Mouse (Mus musculus): ENCODE measurements around the gene Ndrg3. TPM values are rescaled to one million over a fixed set of nuclear protein-coding genes. Genes with fewer than 3 reads are reported as not detected.

Ndrg3 gene
- polyA plus RNA-seq (2014; fragmentation: Nextera tagmentation; extraction: Ambion mirVana), result 48.2 and 50.2 TPM in 2 replicates

DNA sequence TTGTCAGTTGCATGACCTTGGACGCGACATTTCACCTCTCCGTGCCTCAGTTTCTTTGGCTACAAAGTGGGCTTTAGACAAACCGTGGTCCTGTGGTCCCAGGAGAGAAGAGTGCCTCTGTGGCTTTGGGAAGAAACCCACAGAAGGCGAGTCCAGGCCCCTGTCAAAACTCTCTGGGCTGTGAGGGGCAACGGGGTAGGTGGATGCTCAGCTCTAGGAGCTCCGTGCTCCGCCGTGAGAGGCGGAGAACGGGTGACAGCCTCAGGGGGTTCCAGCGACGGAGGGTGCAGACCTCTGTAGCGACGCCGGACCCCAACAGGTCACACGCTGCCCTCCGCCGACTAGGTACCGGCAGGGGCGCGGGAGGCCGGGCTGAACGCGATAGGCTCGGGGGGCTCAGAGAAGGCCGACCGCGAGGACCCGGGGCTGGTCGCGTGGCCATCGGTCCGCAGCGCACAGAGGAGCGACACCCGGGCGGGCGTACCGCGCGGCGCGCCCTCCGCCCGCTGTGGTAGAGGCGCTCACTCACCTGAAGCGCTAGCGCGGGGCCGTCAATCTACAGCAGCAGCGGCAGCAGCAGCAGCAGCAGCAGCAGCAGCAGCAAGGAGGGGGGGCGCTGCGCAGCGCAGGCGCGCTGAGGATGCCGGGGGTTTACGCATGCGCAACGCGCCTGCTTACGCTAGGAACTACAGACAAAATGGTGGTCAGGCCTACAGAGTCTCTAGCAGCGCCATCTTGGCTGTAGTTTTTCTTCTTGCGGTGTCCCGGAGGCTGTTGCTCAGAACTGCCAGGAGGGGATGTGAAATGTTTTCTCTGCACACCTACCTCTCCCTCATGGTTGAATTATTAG is at the start of gene Ndrg3:
Gene Ndrg3 (minus strand): TSS at position 587 of the 850 bp plus-strand sequence.
- Histone ChIP-seq H3K4me3 (ENCODE audit: low read depth, low read length) (peak within 1 kb of the TSS; percentile 80), H3K9ac (ENCODE audit: low read depth, low read length) (peak within 1 kb of the TSS; percentile 81), H3K27me3 (ENCODE audit: control insufficient read depth, insufficient read depth, low read length) (no peaks in the 10 kb centered on the region), H3K4me2 (replicated peaks; ENCODE audit: low read depth, low read length) (peak within 1 kb of the TSS; percentile 87), H3K9me3 (ENCODE audit: control insufficient read depth, low read length) (no peaks in the 10 kb centered on the region), H3K4me1 (replicated peaks; ENCODE audit: control insufficient read depth, insufficient read depth, low read length) (peaks cover 4% of the 10 kb centered on the region), H3K27ac (ENCODE audit: low read depth, low read length) (0 out of 2 replicates have a peak within 1 kb of the TSS, but pooled peaks have one; percentile 48), H3K36me3 (ENCODE audit: control insufficient read depth, insufficient read depth, low read length) (no peaks in the 10 kb centered on the region)
- ATAC-seq (ENCODE audit: low FRiP score), result peak; percentile 94
- under 1% methylated on average over 66 of the region's 66 CpGs for WGBS
- DNase-seq (ENCODE audit: low spot score), result peak; percentile 99

DNA sequence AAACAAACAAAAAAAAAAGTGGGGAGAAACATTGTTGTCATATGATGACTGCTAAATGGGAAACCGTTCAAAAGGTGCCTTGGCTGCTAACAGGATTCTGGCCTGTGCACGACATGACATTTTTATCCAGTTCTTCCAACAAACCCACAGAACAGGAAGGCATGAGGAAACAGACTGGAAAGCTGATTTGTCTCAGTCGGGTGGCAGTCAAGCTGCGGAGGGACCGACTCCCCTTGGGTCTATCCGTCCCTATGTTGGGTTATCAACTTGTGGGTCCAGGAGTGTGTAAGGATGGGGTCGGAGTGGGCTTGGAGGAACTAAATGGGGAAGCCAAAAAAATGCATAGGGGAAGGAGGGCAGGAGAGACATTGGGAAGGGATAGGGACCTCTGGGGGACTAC is 49.6 kb upstream of the Ndrg3 start:
- Histone ChIP-seq H3K27me3 (ENCODE audit: control insufficient read depth, insufficient read depth, low read length) (no peaks in the 10 kb centered on the region), H3K4me3 (ENCODE audit: low read depth, low read length) (no peak overlapping the region), H3K4me1 (replicated peaks; ENCODE audit: control insufficient read depth, insufficient read depth, low read length) (no peaks in the 10 kb centered on the region), H3K27ac (ENCODE audit: low read depth, low read length) (no peak overlapping the region), H3K4me2 (replicated peaks; ENCODE audit: low read depth, low read length) (no peak overlapping the region), H3K36me3 (ENCODE audit: control insufficient read depth, insufficient read depth, low read length) (peaks cover 21% of the 10 kb centered on the region), H3K9me3 (ENCODE audit: control insufficient read depth, low read length) (no peaks in the 10 kb centered on the region), H3K9ac (ENCODE audit: low read depth, low read length) (no peak overlapping the region)
- ATAC-seq (ENCODE audit: low FRiP score) (no peak), DNase-seq (ENCODE audit: low spot score) (no peak)
- 92% methylated on average over 7 of the region's 7 CpGs for WGBS

DNA sequence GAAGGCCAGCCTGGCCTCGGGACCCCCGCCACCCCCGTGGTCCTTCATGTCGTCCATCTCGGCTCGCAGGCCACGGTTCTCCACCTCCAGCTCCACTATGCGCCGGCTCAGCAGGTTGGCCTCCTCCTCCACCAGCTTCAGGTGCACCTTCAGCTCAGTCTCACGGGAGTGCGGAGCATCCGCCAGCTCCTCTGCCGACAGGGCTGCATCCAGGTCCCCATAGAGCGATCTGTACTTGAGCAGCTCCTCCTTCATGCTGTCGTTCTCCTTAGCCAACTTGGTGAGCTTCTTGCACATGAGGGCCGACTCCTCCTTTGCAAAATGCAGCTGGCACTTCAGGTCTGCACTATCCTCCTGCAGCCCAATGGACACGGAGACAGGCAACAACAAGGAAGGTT is 48.8 kb upstream of the Ndrg3 start:
- Histone ChIP-seq H3K9ac (ENCODE audit: low read depth, low read length) (no peak overlapping the region), H3K4me3 (ENCODE audit: low read depth, low read length) (no peak overlapping the region), H3K4me2 (replicated peaks; ENCODE audit: low read depth, low read length) (no peak overlapping the region), H3K27me3 (ENCODE audit: control insufficient read depth, insufficient read depth, low read length) (no peaks in the 10 kb centered on the region), H3K9me3 (ENCODE audit: control insufficient read depth, low read length) (no peaks in the 10 kb centered on the region), H3K36me3 (ENCODE audit: control insufficient read depth, insufficient read depth, low read length) (peaks cover 16% of the 10 kb centered on the region), H3K27ac (ENCODE audit: low read depth, low read length) (no peak overlapping the region), H3K4me1 (replicated peaks; ENCODE audit: control insufficient read depth, insufficient read depth, low read length) (no peaks in the 10 kb centered on the region)
- ATAC-seq (ENCODE audit: low FRiP score), result no peak
- DNase-seq (ENCODE audit: low spot score), result no peak
- 83% methylated on average over 17 of the region's 17 CpGs for WGBS

DNA sequence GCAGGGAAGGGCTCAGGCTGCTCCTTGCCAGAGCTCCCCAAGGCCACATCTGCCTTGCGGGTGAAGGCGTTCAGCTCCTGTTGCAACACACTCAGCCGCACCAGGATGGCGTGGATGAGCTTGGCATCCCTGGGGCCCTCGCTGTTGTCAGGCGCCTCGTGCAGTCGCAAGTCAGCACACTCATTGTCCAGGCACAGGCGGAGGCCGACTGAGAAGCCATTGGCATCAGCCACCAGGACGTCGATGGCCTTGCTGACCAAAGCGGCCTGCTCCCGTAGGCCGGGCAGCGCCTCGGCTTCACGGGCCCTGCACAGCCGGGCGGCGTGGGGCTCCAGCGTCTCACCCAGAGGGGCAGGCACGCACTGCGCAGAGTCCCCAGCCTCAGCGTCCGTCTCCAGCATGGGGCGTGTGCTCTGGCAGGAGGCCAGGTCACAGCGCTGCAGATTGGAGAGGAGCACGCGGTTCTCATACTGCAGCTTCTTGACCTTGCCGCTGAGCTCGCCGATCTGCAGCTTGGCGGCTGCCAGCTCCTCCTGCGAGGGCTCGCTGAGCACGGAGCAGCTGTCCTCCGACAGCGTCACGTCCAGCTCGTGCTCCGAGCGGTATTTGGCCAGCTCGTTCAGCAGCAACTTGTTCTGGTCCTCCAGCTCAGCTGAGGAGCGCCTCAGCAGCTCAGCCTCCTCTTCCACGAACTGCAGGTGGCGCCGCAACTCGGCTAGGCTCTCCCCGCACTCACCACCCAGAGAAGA is 48.2 kb upstream of the Ndrg3 start:
- Histone ChIP-seq H3K9me3 (ENCODE audit: control insufficient read depth, low read length) (no peaks in the 10 kb centered on the region), H3K4me2 (replicated peaks; ENCODE audit: low read depth, low read length) (no peak overlapping the region), H3K36me3 (ENCODE audit: control insufficient read depth, insufficient read depth, low read length) (peaks cover 16% of the 10 kb centered on the region; the same call in 1 of the 2 replicates), H3K27me3 (ENCODE audit: control insufficient read depth, insufficient read depth, low read length) (no peaks in the 10 kb centered on the region), H3K9ac (ENCODE audit: low read depth, low read length) (no peak overlapping the region), H3K4me3 (ENCODE audit: low read depth, low read length) (no peak overlapping the region), H3K27ac (ENCODE audit: low read depth, low read length) (no peak overlapping the region), H3K4me1 (replicated peaks; ENCODE audit: control insufficient read depth, insufficient read depth, low read length) (no peaks in the 10 kb centered on the region)
- 88% methylated on average over 50 of the region's 50 CpGs for WGBS
- DNase-seq (ENCODE audit: low spot score), result no peak
- ATAC-seq (ENCODE audit: low FRiP score), result no peak

DNA sequence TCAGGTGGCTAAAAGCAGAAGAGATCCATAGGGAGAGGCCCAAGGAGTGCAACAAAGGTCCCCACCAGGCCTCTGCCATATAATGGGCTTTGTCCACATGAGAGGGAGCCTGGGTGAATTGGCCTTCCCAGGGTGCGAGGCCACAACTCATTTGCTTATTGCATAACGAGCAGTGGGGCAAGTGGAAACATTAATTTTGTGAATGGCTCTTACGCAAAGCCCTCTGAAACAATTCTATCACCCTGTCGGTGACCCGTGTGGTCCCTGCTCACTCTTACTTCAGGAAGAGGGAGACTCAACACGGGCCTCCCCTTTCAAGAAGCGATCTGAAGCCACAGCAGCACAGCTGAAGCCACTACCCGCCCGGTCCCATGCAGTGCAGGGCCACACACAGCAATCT is 45.4 kb upstream of the Ndrg3 start:
- 87% methylated on average over 9 of the region's 9 CpGs for WGBS
- no peaks in the 10 kb centered on the region for H3K4me1 ChIP-seq (replicated peaks; ENCODE audit: control insufficient read depth, insufficient read depth, low read length)
- no peak overlapping the region for H3K4me3 ChIP-seq (ENCODE audit: low read depth, low read length)
- no peak overlapping the region for H3K27ac ChIP-seq (ENCODE audit: low read depth, low read length)
- peaks cover 10% of the 10 kb centered on the region; the same call in 1 of the 2 replicates for H3K36me3 ChIP-seq (ENCODE audit: control insufficient read depth, insufficient read depth, low read length)
- DNase-seq (ENCODE audit: low spot score), result no peak
- H3K9me3 ChIP-seq (ENCODE audit: control insufficient read depth, low read length), result no peaks in the 10 kb centered on the region
- H3K27me3 ChIP-seq (ENCODE audit: control insufficient read depth, insufficient read depth, low read length), result no peaks in the 10 kb centered on the region
- no peak overlapping the region for H3K4me2 ChIP-seq (replicated peaks; ENCODE audit: low read depth, low read length)
- no peak for ATAC-seq (ENCODE audit: low FRiP score)
- H3K9ac ChIP-seq (ENCODE audit: low read depth, low read length), result no peak overlapping the region

DNA sequence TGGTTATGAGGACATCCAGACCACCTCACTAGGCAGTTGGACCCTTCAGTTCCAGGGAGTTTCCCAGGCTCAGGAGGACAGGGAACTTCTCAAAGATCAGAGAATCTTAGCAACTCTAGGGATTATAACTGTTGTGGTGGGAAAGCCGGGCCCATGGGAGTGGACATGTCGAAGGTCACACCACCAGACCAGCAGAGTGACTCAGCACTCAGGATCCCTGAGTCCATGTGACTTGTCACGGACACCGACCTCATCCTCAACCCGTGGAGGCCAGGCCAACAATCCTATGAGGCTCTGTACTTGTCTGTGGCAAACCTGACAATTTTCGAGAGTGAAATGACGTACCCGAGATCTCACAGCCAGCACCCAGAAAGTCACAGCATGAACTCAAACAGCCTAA is 44.5 kb upstream of the Ndrg3 start:
- ATAC-seq (ENCODE audit: low FRiP score), result no peak
- H3K4me1 ChIP-seq (replicated peaks; ENCODE audit: control insufficient read depth, insufficient read depth, low read length), result no peaks in the 10 kb centered on the region

DNA sequence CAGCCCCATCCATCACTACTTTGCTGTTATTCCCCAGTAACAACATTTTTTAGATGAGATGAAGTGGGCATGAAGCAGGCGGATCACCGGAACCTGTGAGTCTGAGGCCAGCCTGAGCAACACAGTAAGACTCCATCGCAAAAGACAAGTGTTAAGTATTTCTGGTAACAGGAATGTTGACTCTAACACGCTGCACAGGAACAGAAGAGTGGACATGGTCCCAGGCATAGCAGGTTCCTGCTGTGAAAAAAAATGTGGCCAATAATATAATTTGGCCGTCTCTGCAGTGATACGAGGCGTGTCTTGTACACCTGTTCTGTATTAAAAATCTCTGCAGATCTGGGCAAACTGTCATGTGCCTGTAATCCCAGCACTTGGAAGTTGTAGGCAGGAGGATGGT is 43.5 kb upstream of the Ndrg3 start:
- Histone ChIP-seq H3K4me2 (replicated peaks; ENCODE audit: low read depth, low read length) (no peak overlapping the region), H3K4me1 (replicated peaks; ENCODE audit: control insufficient read depth, insufficient read depth, low read length) (no peaks in the 10 kb centered on the region), H3K27ac (ENCODE audit: low read depth, low read length) (no peak overlapping the region), H3K4me3 (ENCODE audit: low read depth, low read length) (no peak overlapping the region), H3K9me3 (ENCODE audit: control insufficient read depth, low read length) (no peaks in the 10 kb centered on the region), H3K36me3 (ENCODE audit: control insufficient read depth, insufficient read depth, low read length) (peaks cover 8% of the 10 kb centered on the region), H3K27me3 (ENCODE audit: control insufficient read depth, insufficient read depth, low read length) (no peaks in the 10 kb centered on the region), H3K9ac (ENCODE audit: low read depth, low read length) (no peak overlapping the region)
- DNase-seq (ENCODE audit: low spot score), result no peak
- WGBS, result 90% methylated on average over 7 of the region's 7 CpGs
- ATAC-seq (ENCODE audit: low FRiP score), result no peak

More for the DNA sequence above, 44.5 kb upstream of the Ndrg3 start:
- Histone ChIP-seq H3K4me3 (ENCODE audit: low read depth, low read length) (no peak overlapping the region), H3K36me3 (ENCODE audit: control insufficient read depth, insufficient read depth, low read length) (peaks cover 12% of the 10 kb centered on the region; the same call in 1 of the 2 replicates), H3K9ac (ENCODE audit: low read depth, low read length) (no peak overlapping the region), H3K27me3 (ENCODE audit: control insufficient read depth, insufficient read depth, low read length) (no peaks in the 10 kb centered on the region), H3K9me3 (ENCODE audit: control insufficient read depth, low read length) (no peaks in the 10 kb centered on the region), H3K4me2 (replicated peaks; ENCODE audit: low read depth, low read length) (no peak overlapping the region), H3K27ac (ENCODE audit: low read depth, low read length) (no peak overlapping the region)
- DNase-seq (ENCODE audit: low spot score), result no peak
- 93% methylated on average over 8 of the region's 8 CpGs for WGBS

DNA sequence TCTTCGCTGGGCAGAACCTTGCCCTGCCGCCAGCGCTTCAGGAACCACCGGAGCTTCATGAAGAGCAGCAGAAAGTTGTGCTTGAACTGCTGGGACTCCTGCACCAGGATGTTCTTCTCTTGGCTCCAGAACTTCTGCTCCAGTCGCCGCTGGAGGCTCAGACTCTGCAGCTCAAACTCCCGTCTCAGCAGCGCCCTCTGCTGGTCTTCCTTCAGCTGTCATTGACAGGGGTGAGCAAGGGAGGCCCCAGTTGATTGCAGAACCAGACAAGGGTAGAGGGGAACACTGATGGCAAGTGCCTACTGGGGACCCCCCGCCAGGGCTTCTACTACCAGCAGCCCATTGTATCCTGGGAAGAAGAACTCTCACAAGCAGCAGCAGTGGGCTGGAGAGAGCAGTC is 38.9 kb upstream of the Ndrg3 start:
- Histone ChIP-seq H3K9me3 (ENCODE audit: control insufficient read depth, low read length) (no peaks in the 10 kb centered on the region), H3K4me3 (ENCODE audit: low read depth, low read length) (no peak overlapping the region), H3K36me3 (ENCODE audit: control insufficient read depth, insufficient read depth, low read length) (peaks cover 32% of the 10 kb centered on the region), H3K9ac (ENCODE audit: low read depth, low read length) (no peak overlapping the region), H3K4me1 (replicated peaks; ENCODE audit: control insufficient read depth, insufficient read depth, low read length) (no peaks in the 10 kb centered on the region), H3K4me2 (replicated peaks; ENCODE audit: low read depth, low read length) (no peak overlapping the region), H3K27me3 (ENCODE audit: control insufficient read depth, insufficient read depth, low read length) (no peaks in the 10 kb centered on the region), H3K27ac (ENCODE audit: low read depth, low read length) (no peak overlapping the region)
- WGBS, result 47% methylated on average over 9 of the region's 9 CpGs
- ATAC-seq (ENCODE audit: low FRiP score) (no peak; the same call in 1 of the 2 replicates), DNase-seq (ENCODE audit: low spot score) (peak; percentile 91)
